Mouse (Mus musculus) heart, adult 11 months (tissue): Measurements from ENCODE around the gene Rad9b.
A peak's percentile ranks its signal among the peaks of the same experiment; 100 is the strongest.

Experiments
- DNase-seq: peaks from one replicate; pipeline ENCODE4 v3.0.0; 2022

Rad9b gene

DNA sequence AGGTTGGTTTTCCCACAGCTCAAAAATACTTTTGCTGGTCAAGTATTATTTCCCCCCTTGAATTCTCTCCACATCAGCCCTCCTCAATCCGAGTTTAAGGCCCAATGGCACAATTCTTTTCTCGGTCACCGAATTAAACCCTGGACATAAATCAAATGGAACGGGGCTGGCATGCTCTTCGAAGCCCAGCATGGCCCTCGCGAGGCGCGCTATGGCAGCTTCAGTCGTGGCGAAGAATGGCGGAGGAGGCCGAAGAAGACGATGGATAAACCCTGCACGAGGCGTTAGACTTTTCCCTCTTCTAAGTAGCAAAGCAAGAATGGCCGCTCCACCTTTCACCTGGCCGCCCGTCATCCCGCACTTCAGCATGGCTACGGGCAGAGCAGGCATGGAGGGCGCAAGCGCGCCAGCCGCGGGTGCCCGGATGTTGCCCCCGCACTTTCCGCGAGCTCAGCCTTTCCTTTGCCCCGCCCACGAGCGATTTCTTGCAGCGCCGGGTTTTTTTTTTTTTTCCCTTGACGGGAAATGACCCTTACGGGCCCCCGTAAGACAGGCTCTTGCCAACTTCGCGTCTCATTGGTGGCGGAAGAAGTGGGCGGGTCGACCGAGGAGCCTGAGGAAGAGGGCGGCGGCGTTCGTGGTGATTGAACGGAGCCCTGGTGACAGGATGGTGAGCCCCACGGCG is at the start of gene Rad9b, which contains the start of gene Vps29:
Gene Rad9b (minus strand): TSS at position 427 of the 685 bp plus-strand sequence.
Gene Vps29 (plus strand): TSS at position 563 of the 685 bp plus-strand sequence.
- DNase-seq, result peak; percentile 100

DNA sequence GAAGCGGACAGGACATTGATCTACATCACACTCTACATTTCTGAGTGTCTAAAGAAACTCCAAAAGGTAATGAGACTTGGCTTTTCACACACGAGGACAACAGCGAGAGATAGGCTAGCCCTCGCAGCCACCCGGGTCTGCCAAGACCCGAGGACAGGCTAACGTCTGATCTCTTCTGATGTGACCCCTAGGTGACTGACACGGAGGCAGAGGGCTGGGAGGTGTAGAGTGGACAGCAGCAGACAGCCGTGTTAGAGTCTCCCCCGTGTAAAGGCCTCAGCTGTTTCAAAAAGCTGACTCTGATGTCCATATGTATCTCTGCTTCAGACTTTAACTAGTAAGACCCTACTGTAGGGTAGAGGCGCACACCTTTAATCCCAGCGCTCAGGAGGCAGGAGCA is 49.3 kb upstream of the Rad9b start:
- peak; percentile 92 for DNase-seq

DNA sequence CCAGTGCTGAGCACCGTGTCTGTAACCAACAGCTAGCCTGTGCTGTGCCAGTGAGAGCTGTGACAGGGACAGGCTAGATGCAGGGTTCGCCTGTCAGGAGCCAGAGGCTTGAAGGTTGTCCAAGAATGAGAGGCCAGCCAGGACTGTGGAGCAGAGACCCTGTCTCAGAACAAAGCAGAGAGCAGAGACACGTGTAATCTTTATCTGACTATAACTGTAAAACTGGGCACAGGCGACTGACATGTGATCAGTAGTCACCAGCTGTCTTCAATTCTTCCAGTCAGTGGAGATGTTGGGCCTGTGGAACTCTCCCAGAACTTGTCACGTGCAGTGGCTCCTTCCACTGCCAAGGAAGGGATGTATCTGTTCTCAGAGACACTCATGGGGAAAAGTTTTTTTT is 48.7 kb upstream of the Rad9b start:
- DNase-seq, result peak; percentile 99

DNA sequence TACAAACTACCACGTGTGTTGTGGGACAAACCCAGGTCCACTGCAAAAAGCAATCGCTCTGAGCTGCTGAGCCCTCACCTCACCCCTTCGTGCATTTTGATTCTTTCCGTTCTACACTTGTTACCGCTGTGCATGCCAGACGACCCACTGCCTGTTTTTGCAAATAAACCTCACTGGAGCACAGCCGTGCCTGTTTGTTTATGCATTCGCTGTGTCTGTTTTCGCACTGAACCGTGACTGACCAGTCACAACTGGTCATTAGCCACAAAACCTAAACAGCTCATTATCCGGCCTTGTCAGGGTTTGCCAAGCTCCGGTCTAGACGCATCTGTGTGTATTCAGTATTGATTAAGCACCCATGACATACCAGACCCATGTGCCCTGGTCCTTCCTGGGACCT is 48.1 kb upstream of the Rad9b start:
- peak; percentile 91 for DNase-seq

DNA sequence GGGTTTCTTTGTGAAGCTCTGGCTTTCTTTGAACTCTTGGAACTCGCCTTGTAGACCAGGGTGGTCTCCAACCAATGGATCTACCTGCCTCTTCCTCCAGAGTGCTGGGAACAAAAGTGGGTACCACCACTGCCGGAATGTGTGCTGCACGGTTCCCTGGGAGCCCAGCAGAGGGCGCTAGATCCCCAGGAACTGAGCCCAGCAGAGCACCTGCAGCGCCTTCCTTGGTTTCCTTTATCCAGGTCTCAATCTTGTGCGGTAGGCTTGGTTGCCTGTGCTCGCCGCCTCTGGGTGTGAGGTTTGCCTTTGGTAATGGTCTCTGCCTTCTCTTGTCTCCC is 47.2 kb upstream of the Rad9b start:
- peak; percentile 97 for DNase-seq

DNA sequence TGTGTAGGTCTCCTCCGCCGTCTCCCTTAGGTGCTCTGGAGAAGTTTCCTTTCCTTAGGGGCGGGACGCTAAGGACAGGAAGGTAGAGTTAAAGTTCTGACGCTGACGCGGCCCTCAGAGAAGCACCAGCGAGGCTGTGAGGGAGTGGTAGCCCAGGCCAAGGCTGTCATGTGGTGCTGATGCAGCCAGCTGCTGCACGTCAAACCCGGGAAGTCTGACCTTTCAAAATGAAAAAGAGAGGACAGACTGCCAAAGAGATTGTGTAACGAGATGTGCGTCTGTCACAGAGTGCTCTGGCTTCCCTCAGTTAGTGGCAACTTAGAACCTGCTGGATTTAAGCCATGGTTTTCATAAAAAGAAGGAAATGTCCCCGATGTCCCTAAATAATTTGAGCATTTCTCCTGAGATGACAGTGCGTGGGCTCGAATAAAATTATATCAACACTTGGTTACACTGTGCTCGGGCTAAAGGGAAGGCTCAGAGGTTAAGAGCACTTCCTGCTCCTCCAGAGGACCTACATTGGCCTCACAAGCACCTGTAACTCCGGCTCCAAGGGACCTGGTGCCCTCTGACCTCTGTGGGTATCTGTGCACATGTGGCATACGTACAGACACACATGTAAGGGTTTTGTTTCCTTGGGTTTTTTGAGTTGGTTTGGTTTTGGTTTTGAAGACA is 46.7 kb upstream of the Rad9b start:
- peak; percentile 99 for DNase-seq

DNA sequence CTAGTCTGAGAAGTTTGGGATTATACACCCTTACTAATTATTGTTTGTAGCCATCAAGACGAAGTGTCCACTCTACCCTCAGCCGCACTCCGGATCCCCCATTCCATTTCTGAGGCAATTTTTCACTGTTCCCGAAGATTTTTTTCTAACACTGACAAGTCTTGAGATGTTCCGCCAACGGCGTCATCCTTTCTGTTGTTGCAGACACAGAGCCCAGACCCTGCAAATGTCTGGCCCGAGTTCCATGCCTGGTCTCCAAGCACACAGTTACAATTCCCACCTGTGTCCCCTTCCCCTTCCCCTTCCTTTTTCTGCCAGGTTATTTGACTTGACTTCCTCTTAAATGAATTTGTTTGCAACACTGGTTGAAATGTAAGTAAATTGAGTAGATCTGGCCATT is 45.8 kb upstream of the Rad9b start:
- peak; percentile 96 for DNase-seq

DNA sequence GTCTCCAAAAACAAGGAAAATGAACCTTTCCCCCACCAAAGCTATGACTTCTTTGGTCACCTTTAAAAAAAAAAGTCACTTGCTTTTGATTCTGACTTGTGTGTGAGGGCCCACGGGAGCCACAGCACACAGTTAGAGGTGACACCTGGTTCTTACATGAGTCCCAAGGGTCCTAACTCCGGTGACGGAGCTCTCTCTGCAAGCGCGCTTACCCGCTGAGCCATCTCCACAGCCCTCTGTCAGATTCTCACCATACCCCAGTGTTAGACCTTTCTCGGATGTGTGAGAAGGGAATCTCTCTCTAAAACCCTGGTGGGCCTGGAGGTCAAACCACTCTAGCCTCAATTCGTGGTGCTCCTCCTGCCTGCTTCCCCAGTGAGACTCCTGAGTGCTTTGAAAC is 43.5 kb upstream of the Rad9b start:
- DNase-seq, result no peak

DNA sequence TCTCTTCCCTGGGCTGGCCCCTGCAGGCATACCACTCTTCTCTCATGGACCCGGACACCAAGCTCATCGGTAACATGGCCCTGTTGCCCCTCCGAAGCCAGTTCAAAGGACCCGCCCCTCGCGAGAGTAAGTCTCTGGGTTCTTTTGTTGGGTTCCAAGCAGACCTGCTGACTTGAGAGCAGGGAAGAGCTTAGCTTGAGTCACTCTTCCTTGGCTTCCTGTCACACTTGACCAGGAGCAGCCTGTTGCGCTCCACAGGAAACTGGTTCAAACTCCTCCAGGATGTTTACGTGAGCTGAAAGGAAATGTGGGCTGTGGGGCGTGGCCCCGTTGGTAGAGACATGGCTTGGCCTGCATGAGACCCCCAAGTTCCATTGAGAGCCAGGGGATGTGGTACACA is 42.8 kb upstream of the Rad9b start:
- DNase-seq, result peak; percentile 99

DNA sequence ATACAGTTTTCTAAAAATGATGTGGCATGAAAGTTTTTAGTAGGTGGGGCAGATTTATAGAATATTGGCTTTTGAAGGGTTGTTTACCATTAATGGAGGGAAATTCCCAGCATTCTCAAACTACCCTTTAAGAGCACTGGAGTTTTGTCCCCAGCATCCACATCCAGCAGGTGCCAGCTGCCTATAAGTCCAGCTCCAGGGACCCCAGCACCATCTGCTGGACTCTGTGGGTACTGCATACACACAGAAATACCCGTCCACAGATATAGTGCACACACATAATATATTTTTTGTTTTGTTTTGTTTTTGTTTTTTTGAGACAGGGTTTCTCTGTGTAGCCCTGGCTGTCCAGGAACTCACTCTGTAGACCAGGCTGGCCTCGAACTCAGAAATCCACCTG is 39.9 kb upstream of the Rad9b start:
- DNase-seq, result peak; percentile 93

DNA sequence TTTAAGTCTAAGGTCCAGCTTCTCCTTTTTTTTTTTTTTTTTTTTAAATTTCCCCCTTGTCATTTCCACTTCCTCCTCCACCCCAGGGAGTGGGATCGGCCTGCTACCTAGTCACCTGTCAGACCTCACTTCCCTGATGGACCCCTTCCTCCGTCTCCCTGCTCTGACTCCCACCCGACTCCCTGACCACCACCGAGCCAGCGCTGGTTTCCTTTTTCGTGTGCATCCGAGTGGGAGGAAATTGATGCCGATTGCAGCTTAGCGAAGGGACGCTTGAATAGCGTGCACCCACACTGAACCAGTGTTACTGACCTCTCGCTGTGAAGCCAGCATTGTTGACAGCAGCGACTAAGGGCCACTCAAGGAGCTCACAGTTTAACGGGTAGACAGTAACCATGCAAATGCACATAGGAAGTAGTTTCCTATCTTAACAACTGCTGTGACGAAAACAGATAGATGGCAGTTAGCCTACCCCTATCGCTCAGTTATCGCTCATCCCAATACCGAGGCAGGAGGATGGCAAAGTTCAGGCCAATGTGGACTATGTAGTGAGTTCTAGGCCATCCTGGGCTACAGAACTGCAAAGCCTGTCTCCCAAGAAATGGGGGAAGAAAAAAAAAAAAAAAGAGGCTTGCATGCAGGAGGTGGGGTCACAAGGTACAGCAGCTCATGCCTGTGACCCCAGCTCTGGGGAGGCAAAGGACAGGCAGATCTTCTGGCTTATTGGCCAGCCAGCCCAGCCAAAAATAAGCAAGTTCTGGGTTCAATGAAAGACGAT is 38.4 kb upstream of the Rad9b start:
- DNase-seq, result peak; percentile 96

DNA sequence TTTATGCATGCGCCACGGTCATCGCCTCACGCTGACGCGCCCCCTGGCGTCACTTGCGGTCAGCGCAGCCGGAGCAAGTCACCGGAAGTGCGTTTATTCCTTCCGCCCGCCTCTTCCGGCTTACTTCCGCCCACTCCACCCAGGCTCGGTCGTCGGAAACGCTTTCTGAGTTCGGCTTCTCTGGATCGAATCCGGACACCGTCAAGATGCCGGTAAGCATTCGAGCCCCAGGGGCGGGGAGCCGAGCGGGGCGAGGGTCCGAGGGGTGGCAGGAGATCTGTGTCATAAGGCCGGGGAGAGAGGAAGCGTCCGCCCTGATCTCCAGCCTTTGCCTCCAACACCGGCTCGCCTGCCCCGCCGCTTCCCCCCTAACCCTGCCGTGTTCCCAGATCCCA is 37.8 kb upstream of the Rad9b start, which contains the start of gene Arpc3:
Gene Arpc3 (plus strand): TSS at position 93 of the 395 bp plus-strand sequence.
- peak; percentile 99 for DNase-seq

DNA sequence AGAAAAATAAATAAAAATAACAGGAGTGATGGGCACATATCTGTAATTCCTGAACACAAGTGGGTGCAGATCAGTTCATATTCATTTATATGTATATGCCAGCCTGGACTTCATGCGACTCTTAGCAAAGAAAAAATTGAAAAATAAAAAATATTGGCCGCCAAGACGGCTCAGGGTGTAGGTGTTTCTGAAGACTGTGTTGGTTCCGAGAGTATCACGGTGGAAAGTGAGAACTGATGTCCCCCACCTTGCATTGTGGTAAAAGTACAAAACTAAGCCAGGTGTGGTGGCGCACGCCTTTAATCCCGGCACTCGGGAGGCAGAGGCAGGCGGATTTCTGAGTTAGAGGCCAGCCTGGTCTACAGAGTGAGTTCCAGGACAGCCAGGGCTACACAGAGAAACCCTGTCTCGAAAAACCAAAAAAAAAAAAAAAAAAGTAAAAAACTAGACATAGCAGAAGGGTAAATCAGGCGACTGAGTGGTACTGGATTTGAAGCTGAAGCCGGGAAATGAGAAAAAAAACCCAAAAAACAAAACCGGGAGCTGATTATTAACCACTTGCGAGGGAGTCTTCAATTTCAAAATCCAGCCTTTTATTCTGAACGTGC is 37.2 kb upstream of the Rad9b start:
- DNase-seq, result no peak

DNA sequence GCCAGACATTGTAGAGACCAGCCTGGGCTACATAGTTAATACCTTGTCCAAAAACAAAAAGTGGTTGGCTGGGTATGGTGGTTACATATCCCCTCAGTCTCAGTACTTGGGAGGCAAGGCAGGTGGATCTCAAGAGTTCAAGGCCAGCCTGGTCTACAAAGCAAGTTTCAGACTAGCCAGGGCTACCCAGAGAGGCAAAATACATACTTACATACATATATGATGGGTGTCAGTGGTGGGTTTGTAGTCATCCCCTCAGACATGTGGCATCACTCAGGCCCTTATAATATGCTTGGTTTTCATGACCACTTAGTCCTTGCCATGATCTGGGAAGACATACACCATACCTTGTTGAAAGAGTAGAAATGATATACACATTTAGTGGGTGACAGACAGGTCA is 36.6 kb upstream of the Rad9b start:
- peak; percentile 87 for DNase-seq

DNA sequence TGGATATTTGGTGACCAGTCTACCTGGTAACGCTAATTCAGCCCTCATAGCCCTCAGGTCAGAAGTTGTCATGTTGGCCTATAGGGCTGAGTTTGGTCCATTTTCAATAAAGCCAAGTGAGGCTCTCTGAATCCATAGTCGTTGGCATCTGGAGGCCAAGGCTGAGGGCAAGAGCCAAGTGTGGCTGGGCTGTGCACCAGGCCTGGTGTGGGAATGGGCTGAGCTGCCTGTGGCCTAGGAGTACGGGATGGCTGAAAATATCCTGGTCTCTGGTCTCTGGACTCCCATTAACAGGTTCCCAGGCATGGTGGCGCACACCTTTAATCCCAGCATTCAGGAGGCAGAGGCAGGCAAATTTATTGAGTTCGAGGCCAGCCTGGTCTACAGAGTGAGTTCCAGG is 36.0 kb upstream of the Rad9b start:
- no peak for DNase-seq

DNA sequence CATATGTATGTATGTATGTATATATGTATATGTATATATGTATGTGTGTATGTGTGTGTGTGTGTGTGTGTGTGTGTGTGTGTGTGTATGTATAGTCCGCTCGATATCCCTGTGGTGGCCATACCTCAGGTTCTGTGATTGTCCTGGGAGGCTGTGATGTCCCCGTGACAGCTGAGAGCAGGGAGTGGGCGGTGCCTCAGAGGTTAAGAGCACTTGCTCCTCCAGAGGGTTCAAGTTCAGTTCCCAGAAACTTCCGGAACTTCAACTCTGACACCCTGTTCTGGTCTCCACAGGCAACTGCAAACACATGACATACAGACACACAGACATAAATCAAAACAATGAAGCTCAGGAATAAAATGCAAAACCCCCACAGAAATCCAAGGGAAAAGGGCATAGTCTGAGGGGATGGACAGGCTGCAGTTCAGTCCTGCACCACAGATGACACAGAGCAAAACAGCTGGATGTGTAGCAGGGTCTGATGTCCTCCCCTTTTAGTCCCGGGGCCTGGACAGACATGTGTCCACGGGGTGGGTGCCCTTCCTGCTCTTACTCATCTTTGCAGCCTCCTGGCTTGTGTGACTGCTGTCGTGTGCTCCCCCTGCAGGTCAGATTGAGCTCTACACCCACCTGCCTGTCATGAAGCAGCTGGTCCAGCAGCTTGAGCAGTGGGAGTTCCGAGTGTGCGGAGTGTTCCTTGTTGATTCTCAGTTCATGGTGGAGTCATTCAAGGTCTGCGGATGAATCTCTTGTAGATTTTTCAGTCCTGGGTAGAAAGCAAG is 25.5 kb upstream of the Rad9b start:
- DNase-seq, result peak; percentile 96

DNA sequence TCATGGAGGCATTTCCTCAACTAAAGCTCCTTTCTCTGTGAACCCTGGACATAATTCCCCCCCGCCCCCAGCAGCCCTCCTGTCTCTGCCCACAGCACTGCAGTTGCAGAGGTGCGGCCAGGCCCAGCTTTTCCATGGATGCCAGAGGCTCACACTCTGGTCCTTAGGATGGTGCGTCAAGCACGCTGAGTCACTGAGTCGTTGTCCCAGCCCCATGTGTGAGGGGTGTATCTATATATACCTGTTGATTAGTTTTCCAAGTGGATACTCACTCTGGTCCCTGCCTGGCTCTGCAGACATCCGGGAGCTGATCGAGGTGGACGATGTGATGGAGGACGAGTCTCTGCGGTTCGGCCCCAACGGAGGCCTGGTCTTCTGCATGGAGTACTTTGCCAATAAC is 24.1 kb upstream of the Rad9b start:
- DNase-seq, result peak; percentile 91

DNA sequence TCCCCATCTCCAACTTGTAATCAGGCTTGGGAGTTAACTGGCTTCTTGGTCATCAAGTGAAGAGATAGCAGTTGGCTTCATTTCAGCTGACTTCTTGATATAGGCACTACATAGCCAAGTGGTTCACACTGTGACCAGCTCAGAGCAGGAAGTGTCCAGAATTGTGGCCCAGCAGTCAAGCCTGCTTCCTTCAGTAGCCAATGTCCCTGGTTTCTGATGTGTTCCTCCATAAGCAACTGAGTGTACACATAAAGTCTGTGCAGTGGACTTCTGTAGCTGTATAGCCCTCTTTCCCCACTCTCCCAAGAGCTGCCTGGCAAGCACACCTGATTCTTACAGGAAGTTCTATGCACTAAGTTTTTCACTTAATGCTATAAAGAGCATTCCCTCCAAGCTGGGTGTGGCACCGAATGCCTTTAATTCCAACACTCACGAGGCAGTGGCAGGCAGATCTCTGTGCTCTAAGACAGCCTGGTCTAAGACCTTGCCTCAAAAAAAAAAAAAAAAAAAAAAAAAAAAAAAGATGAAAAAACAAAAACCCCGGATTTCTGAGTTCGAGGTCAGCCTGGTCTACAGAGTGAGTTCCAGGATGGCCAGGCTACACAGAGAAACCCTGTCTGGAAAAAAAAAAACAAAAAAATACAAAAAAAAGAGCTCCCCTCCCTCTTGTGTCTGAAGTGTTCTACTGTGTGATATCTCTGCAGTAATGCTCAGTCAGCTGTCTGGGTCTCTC is 23.2 kb upstream of the Rad9b start:
- DNase-seq, result peak; percentile 77

DNA sequence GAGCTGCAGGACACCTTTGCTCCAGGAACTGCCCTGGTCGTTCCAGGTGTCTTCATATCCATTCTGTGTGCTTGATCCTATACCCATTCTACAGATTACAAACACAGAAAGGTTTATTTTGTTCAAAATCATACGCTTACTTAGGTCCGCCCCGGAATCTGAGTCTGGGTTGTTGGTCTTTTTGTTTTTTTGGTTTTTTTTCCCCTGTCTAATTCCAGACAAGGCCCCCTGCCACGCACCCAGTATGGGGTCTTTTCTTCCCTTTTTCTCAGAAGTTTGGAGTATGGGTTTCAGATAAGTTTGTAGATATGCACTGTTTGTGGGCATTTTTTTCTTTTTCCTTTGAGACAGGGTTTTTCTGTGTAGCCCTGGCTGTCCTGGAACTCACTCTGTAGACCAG is 18.8 kb upstream of the Rad9b start:
- DNase-seq, result peak; percentile 34

DNA sequence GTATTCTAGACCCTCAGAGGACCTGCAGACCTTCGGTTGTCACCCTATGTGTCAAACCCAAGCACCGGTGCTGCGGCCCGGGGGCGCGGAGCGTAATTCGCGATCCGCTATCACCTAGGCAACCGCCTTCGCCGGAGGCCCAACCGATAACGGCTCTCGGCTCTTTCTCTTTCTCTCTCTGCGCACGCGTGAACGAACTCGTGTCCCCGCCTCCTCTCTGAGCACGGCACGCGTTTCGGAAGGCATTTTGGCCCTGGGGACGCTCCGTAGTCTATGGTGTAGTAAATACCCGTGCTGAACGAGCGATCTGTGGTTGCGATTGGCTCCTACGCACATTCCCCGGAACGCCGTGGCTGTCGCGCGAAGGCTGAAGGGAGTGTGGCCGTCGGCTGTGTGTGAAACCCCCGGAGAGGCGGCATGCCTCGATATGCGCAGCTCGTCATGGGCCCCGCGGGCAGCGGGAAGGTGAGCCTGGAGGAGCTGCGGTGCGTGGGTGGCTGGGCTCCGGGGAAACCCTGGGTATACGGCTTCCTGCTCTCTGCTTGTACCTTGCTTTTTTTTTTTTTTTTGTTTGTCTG is 18.2 kb upstream of the Rad9b start, which contains the start of gene Fam216a:
Gene Fam216a (minus strand): TSS at position 173 of the 578 bp plus-strand sequence.
- DNase-seq, result peak; percentile 100

DNA sequence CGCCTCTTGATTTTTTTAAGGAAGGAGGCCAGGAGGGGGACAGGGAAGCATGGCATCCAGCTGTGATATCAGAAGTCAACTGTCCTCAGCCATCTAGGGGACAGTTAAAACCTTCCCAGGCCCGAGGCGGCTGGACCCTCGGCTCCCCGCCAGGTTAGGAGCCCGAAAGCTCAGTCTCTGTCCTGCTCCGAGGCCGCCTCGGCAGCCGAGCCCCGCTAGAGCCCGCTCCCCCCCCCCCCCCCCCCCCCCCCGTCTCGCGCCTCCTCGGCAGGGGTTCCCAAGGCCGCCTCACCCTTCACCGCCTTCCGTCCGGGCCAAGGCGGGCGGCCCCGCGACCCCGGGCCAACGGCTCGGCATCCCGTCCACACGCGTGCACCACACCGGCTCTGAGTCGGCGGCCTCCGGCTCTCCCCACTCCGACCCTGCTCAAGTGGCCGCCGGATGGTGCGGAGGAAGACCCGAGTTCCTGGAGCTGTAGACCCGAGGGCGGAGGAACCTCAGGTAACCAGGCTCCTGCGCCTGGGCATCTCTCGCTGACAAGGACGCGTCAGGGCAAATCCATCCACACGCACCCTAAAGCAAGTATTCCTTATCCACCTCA is 17.7 kb upstream of the Rad9b start, which contains the start of gene Gpn3:
Gene Gpn3 (plus strand): TSS at position 286 of the 601 bp plus-strand sequence.
- no peak for DNase-seq
